Mouse (Mus musculus) small intestine, adult 2 months (tissue): ENCODE measurements at regions not wholly inside any gene's neighbourhood (a gene's known extent, or its start where the extent isn't known, plus 50 kb on each side); places are given as distances from the start of the nearest gene placed in this dataset.

Experiments
- H3K27ac ChIP-seq: fragments of 200-500 bp; 2 replicates; pipeline ENCODE4 v1.5.1; 2012; ENCODE audit warnings: low read depth, low read length, control low read depth, inconsistent platforms; ENCODE audit not compliant: insufficient read depth
- H3K27me3 ChIP-seq: fragments of 200-500 bp; 2 replicates; pipeline ENCODE4 v1.6.1; 2012; ENCODE audit warnings: mild to moderate bottlenecking, moderate library complexity, low read length, inconsistent platforms; ENCODE audit not compliant: control insufficient read depth, insufficient read depth
- H3K36me3 ChIP-seq: fragments of 200-500 bp; 2 replicates; pipeline ENCODE4 v1.6.1; 2012; ENCODE audit warnings: mild to moderate bottlenecking, low read length, control low read depth, inconsistent platforms; ENCODE audit not compliant: control insufficient read depth, insufficient read depth
- H3K4me1 ChIP-seq: fragments of 200-500 bp; 2 replicates; pipeline ENCODE4 v1.6.1; 2012; ENCODE audit warnings: low read length, inconsistent platforms, mixed read lengths; ENCODE audit not compliant: control insufficient read depth, insufficient read depth, insufficient read length
- H3K4me3 ChIP-seq: fragments of 200-500 bp; 2 replicates; pipeline ENCODE4 v1.5.1; 2012; ENCODE audit warnings: low read depth, mild to moderate bottlenecking, control low read depth, inconsistent platforms, low read length, moderate library complexity
- CTCF ChIP-seq: fragments of 200-500 bp; IDR thresholded peaks from 2 replicates; pipeline ENCODE4 v1.5.1; 2012; ENCODE audit warnings: low read depth, mild to moderate bottlenecking, control low read depth, inconsistent platforms, low read length, moderate library complexity, mixed read lengths; ENCODE audit not compliant: insufficient replicate concordance, insufficient read length; ENCODE audit errors: extremely low read depth
- POLR2A ChIP-seq: fragments of 200-500 bp; IDR thresholded peaks from 2 replicates; pipeline ENCODE4 v1.6.1; 2012; ENCODE audit warnings: low read depth, mild to moderate bottlenecking, control low read depth, inconsistent platforms, low read length, moderate library complexity
- WGBS: fragments of 180-500 bp; shearing (Covaris S2); methylation state at CpG from one replicate; pipeline ENCODE4 v1.1.7; 2018; 5-methylcytosine and 5-hydroxymethylcytosine counted together

- TF ChIP-seq CTCF (no peak), POLR2A (no peak)
- H3K4me3 ChIP-seq = no peak overlapping the region
- no peaks in the 10 kb centered on the region for H3K4me1 ChIP-seq
- H3K27ac ChIP-seq = no peak overlapping the region
- 88% methylated on average over 3 of the region's 3 CpGs for WGBS
- H3K27me3 ChIP-seq = no peaks in the 10 kb centered on the region
- no peaks in the 10 kb centered on the region for H3K36me3 ChIP-seq
Observed at GRCm38 (mm10) chr13:97421831-97422230, 180.9 kb downstream of the Enc1 start.

DNA sequence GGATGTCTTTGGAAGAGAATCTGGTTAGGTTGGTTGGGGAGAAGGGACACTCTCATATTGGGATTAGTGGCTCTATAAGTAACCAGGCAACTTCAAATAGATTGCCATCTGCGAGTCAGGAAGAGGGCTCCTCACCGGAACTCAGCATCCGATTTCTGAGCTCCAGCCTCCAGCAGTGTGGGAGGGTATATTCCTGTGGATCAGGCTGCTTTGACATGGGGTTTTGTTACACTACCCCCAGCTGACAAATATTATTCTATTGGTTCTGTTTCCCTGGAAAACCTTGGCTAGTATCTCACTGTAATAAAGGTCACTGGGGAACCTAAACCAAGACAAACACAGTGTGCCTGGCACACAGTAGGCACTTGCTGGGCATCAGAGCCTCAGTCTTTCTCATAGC lies 179.9 kb downstream of the Enc1 start:
- Histone ChIP-seq H3K36me3 (no peaks in the 10 kb centered on the region), H3K4me3 (no peak overlapping the region), H3K4me1 (no peaks in the 10 kb centered on the region), H3K27me3 (no peaks in the 10 kb centered on the region), H3K27ac (no peak overlapping the region)
- 87% methylated on average over 3 of the region's 3 CpGs for WGBS
- TF ChIP-seq CTCF = no peak
- no peak for TF ChIP-seq POLR2A

DNA sequence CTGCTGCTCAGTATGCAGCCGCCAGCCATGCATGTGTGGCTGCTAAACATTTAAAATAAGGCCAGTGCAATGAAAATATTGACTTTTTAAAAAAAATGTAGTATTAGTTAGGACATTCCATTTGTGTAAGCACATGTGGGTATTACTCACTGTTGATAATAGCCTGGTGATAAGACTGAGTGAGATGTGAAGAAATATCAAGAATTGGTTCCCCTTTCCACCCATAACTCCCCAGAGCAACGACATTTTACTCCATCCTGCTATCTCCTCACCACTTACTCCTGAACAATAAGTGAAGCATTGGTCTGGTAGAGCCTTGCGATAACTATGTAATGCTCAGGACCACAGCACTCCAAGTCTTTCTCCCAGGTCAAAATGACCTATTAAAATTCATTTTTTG lies 178.2 kb downstream of the Enc1 start:
- Histone ChIP-seq H3K27ac (no peak overlapping the region), H3K27me3 (no peaks in the 10 kb centered on the region), H3K4me1 (no peaks in the 10 kb centered on the region), H3K4me3 (no peak overlapping the region), H3K36me3 (no peaks in the 10 kb centered on the region)
- WGBS = 64% methylated on average over 3 of the region's 3 CpGs
- TF ChIP-seq POLR2A (no peak), CTCF (no peak)

- Histone ChIP-seq H3K4me3 (no peak overlapping the region), H3K36me3 (no peaks in the 10 kb centered on the region), H3K4me1 (no peaks in the 10 kb centered on the region), H3K27ac (no peak overlapping the region), H3K27me3 (no peaks in the 10 kb centered on the region)
- 84% methylated on average over 8 of the region's 8 CpGs for WGBS
- TF ChIP-seq CTCF (no peak), POLR2A (no peak)
Observed at GRCm38 (mm10) chr13:97418681-97419080, 177.8 kb downstream of the Enc1 start.

DNA sequence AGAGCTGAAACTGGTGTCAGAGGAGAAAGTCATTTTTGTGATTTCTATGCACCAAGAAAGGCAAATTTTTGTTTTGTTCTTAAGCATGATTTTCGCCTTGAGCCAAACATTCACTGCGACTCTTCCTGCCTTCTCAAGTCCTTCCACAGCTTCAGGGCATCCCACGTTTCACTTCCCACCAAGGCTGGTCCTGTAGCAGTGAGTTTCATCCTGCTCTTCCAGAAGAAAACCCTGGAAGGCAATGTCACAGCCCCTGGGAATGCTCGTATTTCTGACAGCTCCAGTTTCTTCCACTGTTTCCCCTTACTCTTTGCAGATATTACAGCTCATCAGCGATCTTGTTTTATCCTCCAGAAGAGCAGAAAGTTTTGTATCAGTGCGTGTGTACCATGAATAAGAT lies 177.2 kb downstream of the Enc1 start:
- TF ChIP-seq POLR2A (no peak), CTCF (no peak)
- no peaks in the 10 kb centered on the region for H3K36me3 ChIP-seq
- H3K4me3 ChIP-seq = no peak overlapping the region

DNA sequence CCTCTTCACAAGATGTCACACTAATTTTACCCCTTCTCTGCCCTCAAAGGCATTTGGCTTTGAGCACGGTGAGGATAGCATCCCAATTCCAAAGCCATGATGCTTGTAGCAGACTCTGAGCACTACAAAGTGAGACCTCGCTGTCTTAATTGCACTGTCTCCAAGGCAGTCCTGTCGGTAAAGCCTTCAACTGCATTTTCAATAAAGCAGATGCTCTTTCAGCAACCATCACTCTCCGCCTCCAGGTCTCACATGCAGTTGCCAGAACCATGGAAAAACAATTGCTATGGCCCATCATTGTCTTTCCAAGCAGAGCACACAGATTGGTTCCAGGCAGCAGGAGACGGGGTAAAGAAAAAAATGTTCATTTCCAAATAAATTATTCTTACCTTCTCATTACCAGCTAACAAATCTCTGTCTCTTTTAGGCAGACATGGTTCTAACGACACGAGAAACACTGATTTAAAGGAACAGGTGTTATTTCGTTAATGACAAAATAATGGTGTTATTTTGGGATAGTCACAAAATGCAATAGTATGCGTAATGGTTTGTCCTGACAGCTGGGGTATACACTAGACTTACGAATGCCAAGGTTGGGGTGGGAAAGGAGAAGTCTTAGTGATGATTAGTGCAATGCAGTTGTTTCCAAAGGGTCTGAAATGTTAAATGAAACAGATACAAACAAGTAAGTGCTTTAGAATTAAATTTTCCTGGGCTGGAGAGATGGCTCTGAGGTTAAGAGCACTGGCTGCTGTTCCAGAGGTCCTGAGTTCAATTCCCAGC lies 175.2 kb downstream of the Enc1 start:
- Histone ChIP-seq H3K4me3 (no peak overlapping the region), H3K27ac (no peak overlapping the region), H3K27me3 (no peaks in the 10 kb centered on the region), H3K36me3 (no peaks in the 10 kb centered on the region), H3K4me1 (no peaks in the 10 kb centered on the region)
- TF ChIP-seq POLR2A (no peak), CTCF (no peak)
- WGBS = 86% methylated on average over 10 of the region's 10 CpGs

More for the DNA sequence above, 177.2 kb downstream of the Enc1 start:
- Histone ChIP-seq H3K27me3 (no peaks in the 10 kb centered on the region), H3K27ac (no peak overlapping the region), H3K4me1 (no peaks in the 10 kb centered on the region)
- WGBS = 82% methylated on average over 6 of the region's 6 CpGs

GRCm38 (mm10) chr13:97415381-97415780 lies 174.5 kb downstream of the Enc1 start:
- no peak overlapping the region for H3K4me3 ChIP-seq
- TF ChIP-seq CTCF (no peak), POLR2A (no peak)
- H3K4me1 ChIP-seq = no peaks in the 10 kb centered on the region
- H3K36me3 ChIP-seq = no peaks in the 10 kb centered on the region
- H3K27me3 ChIP-seq = no peaks in the 10 kb centered on the region
- WGBS = 91% methylated on average over 2 of the region's 2 CpGs
- no peak overlapping the region for H3K27ac ChIP-seq
